Mouse (Mus musculus): ENCODE results near the gene Olfr1264.

Gene Olfr1264

DNA sequence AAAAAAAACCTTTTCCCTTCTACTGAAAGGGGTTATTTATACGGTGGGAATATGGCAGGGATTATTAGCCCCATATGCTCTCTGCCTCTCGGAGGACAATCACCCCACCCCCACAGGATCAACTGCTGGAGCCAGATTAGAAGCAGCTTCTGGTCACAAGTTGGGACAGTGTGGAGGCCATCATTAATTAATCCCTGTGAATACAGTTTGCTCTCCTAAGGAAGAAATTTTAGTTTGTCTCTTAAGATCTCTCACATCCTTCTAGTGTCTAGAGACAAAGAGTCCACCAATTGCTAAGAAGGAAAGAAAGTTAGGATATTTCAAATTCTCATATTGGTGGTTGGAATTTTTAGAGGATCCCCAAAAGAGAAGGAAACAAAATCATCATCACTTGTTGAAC lies at the start of gene Olfr1264:
Olfr1264 (minus strand) TSS at position 101 of the 400 bp plus-strand sequence.
- no peak for DNase-seq (ENCODE audit: low read depth)

DNA sequence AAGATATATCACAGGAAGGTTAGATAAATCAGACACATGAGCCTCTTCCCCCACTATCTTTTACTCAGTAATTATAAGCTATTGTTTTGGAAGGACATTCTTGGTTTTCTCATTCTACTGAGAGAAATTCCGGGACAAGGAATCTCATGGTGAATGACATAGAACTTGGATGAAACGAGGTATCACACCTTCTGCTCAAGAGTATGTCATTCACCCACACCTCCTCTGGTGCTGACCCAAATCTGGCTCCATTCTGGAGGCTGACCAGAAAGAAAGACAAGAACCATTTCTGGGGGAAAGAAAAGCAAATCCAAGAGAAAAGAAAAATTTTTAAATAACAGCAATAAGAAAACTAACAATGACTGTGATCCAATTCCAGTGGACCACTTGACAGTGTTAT lies 44.7 kb upstream of the Olfr1264 start:
- no peak for DNase-seq (ENCODE audit: low read depth)

- no peak for DNase-seq (ENCODE audit: low read depth)
Measured at GRCm38 (mm10) chr2:90063494-90063893, 38.1 kb upstream of the Olfr1264 start, which contains the start of gene Olfr140. Gene Olfr140 (minus strand): TSS chr2:90063594.

DNA sequence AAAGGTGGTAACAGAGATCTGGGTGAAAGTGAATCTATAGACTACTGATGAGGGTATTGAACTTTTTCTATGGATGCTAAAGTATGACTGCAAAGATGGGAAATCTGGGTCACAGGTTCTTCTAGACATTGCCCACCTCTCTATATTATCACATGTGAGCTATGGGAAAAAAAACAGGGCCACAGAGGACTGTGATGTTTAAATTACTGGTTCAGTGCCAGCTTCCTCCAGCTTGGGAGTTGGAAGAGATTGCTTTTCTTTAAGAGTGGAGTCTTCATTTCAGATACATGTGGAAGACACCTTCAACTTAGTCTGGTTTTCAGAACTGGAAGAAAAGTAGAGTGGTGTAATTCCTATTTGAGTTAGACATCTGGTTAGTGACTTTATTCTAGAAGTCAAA lies 9.7 kb upstream of the Olfr1264 start, which contains the start of gene Olfr1265:
Olfr1265 (plus strand) TSS at position 301 of the 400 bp plus-strand sequence.
- no peak for DNase-seq (ENCODE audit: low read depth)

GRCm38 (mm10) chr2:90011831-90012230 lies 13.5 kb downstream of the Olfr1264 start, which contains the start of gene Olfr1263:
Gene Olfr1263 (plus strand): TSS chr2:90012131.
- no peak for DNase-seq (ENCODE audit: low read depth)

DNA sequence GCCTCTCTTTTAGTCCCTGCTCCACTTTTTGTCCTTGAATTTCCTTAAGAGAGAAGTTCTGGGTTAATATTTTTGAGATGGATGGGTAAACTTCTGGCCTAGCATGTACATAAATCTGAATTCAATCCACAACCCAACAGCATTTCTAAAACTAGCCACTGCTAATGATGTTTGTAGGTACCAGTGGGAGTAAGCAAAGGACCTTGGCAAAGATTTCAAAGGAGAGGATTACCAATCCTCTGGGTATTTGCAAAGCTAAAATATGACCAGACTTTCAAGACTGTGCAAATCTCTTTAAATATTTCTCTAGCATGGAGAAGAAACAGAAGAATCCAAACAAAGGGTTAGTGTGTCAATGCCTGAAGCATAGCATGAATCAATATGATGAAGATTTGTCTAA lies 25.5 kb downstream of the Olfr1264 start, which contains the start of gene Olfr1262:
Olfr1262 (plus strand) TSS at position 301 of the 400 bp plus-strand sequence.
- no peak for DNase-seq (ENCODE audit: low read depth)

- no peak for DNase-seq (ENCODE audit: low read depth)
Measured at GRCm38 (mm10) chr2:89990921-89991320, 34.5 kb downstream of the Olfr1264 start, which contains the start of gene Olfr1261. Gene Olfr1261 (plus strand): TSS chr2:89991221.

DNA sequence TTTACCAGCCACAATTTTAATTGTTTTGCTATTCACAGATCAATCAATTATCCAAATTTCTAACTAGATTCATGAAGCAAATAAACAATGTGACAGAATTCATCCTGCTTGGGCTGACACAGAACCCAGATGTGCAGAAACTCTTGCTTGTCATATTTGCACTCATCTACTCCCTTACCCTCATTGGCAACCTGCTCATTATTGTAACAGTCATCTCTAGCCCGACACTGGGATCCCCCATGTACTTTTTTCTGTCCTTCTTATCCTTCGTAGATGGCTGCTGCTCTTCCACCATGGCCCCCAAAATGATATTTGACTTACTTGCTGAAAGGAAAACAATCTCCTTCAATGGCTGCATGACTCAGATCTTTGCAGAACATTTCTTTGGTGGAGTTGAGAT lies 47.7 kb downstream of the Olfr1264 start:
- DNase-seq (ENCODE audit: low read depth): no peak

DNA sequence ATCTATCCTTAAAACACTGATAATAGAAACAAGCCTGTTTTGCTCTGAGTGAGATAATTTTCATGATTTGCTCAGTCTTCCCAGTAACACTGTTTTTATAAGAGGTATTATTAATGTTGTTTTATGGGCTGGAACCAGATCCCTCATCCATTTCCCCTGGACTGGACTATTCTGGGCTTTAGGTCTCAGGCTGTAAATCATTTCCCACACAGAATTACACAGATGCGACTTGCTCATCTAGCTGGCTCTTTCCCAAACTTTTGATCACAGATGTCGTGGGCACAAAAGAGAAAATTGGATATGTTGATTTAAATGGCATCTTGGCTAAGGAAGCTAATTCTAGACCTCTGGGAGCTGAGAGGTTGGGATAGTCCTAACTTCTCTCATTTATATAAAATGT lies 51.2 kb downstream of the Olfr1264 start, which contains the start of gene Olfr1260:
Olfr1260 (plus strand) TSS at position 157 of the 400 bp plus-strand sequence.
- DNase-seq (ENCODE audit: low read depth): no peak

All from induced T-regulatory cell, adult 2 months (primary cell).